Mouse (Mus musculus) MEL (cell line): Measurements from ENCODE around the gene Ppp1r1b. TPM values are rescaled to one million over a fixed set of nuclear protein-coding genes. Genes with fewer than 3 reads are reported as not detected.

Experiments used
- DNase-seq: peaks from one replicate; pipeline ENCODE4 v3.0.0; 2011; ENCODE audit warnings: low read depth, low spot score
- H3K27ac ChIP-seq: 2 replicates; pipeline ENCODE4 v1.5.1; 2012; ENCODE audit warnings: low read depth, mild to moderate bottlenecking, control low read depth, low read length, moderate library complexity; ENCODE audit not compliant: control insufficient read depth
- H3K27me3 ChIP-seq, 2 experiments: fragments of 150-350 bp in 1 of 2; sonication (generic) in 1 of 2; 2 replicates each; pipeline ENCODE4 v1.6.1; 2012; ENCODE audit warnings: low read length in 2 of 2, mild to moderate bottlenecking in 2 of 2, improper control_type of control experiment in 1 of 2, moderate library complexity in 1 of 2; ENCODE audit not compliant: insufficient read depth in 2 of 2, control insufficient read depth in 1 of 2
- H3K36me3 ChIP-seq, 2 experiments: 2 replicates each; pipeline ENCODE4 v1.6.1; 2012 to 2014; ENCODE audit warnings: low read length in 2 of 2, improper control_type of control experiment in 1 of 2, inconsistent platforms in 1 of 2, mild to moderate bottlenecking in 1 of 2; ENCODE audit not compliant: insufficient read depth in 2 of 2, control insufficient read depth in 1 of 2
- H3K4me1 ChIP-seq, 2 experiments: fragments of 150-350 bp in 1 of 2; sonication (generic) in 1 of 2; 2 replicates each; pipeline ENCODE4 v1.6.1; 2012; ENCODE audit warnings: low read length in 2 of 2, improper control_type of control experiment in 1 of 2, mild to moderate bottlenecking in 1 of 2; ENCODE audit not compliant: insufficient read depth in 2 of 2, control insufficient read depth in 1 of 2
- H3K4me3 ChIP-seq, 2 experiments: fragments of 150-350 bp in 1 of 2; sonication (generic) in 1 of 2; 2 replicates each; pipeline ENCODE4 v1.5.1; 2012; ENCODE audit warnings: low read depth in 2 of 2, low read length in 2 of 2, mild to moderate bottlenecking in 2 of 2, moderate library complexity in 2 of 2, control low read depth in 1 of 2, improper control_type of control experiment in 1 of 2; ENCODE audit not compliant: control insufficient read depth in 1 of 2, insufficient read depth in 1 of 2
- H3K79me2 ChIP-seq: 2 replicates; pipeline ENCODE4 v1.6.1; 2012; ENCODE audit warnings: mild to moderate bottlenecking, low read length, moderate library complexity; ENCODE audit not compliant: control insufficient read depth, poor library complexity, insufficient read depth
- H3K9ac ChIP-seq: 2 replicates; pipeline ENCODE4 v1.6.1; 2012; ENCODE audit warnings: low read depth, mild to moderate bottlenecking, control low read depth, low read length, moderate library complexity; ENCODE audit not compliant: control insufficient read depth, poor library complexity, severe bottlenecking
- H3K9me3 ChIP-seq: fragments of 150-350 bp; sonication (generic); replicated peaks from 2 replicates; pipeline ENCODE4 v1.6.1; 2012; ENCODE audit warnings: mild to moderate bottlenecking, low read length, improper control_type of control experiment, moderate library complexity; ENCODE audit not compliant: insufficient read depth
- BHLHE40 ChIP-seq: IDR thresholded peaks from 2 replicates; pipeline ENCODE4 v1.6.1; 2012; ENCODE audit warnings: low read depth, mild to moderate bottlenecking, inconsistent platforms, low read length, improper control_type of control experiment, borderline replicate concordance
- CHD1 ChIP-seq: IDR thresholded peaks from 2 replicates; pipeline ENCODE4 v1.6.1; 2012; ENCODE audit warnings: low read depth, mild to moderate bottlenecking, inconsistent platforms, low read length, improper control_type of control experiment
- CHD2 ChIP-seq: IDR thresholded peaks from 2 replicates; pipeline ENCODE4 v1.6.1; 2011; ENCODE audit warnings: low read length, improper control_type of control experiment
- CTCF ChIP-seq, 3 experiments: IDR thresholded peaks in 2 of 3; conservative IDR thresholded peaks in 1 of 3; 2 replicates each; pipeline ENCODE4 v1.5.1; 2011 to 2012; ENCODE audit warnings: low read length in 3 of 3, low read depth in 2 of 3, mild to moderate bottlenecking in 2 of 3, improper control_type of control experiment in 1 of 3, inconsistent platforms in 1 of 3, mixed read lengths in 1 of 3, moderate library complexity in 1 of 3; ENCODE audit not compliant: control insufficient read depth in 1 of 3, insufficient read depth in 1 of 3, poor library complexity in 1 of 3, severe bottlenecking in 1 of 3
- ELF1 ChIP-seq: IDR thresholded peaks from 2 replicates; pipeline ENCODE4 v1.6.1; 2014; ENCODE audit warnings: low read depth, mild to moderate bottlenecking, inconsistent platforms, low read length, improper control_type of control experiment, moderate library complexity
- GABPA ChIP-seq: IDR thresholded peaks from 2 replicates; pipeline ENCODE4 v1.6.1; 2012; ENCODE audit warnings: low read depth, mild to moderate bottlenecking, inconsistent platforms, low read length, improper control_type of control experiment, moderate library complexity
- GATA1 ChIP-seq: IDR thresholded peaks from 2 replicates; pipeline ENCODE4 v1.6.1; 2011; ENCODE audit warnings: low read depth, low read length, improper control_type of control experiment
- HCFC1 ChIP-seq: IDR thresholded peaks from 2 replicates; pipeline ENCODE4 v1.6.1; 2012; ENCODE audit warnings: low read depth, mild to moderate bottlenecking, inconsistent platforms, low read length, improper control_type of control experiment, moderate library complexity
- MAX ChIP-seq: IDR thresholded peaks from 2 replicates; pipeline ENCODE4 v1.6.1; 2011; ENCODE audit warnings: low read length, improper control_type of control experiment
- MXI1 ChIP-seq: IDR thresholded peaks from 2 replicates; pipeline ENCODE4 v1.6.1; 2011; ENCODE audit warnings: mild to moderate bottlenecking, low read depth, low read length, improper control_type of control experiment
- MYC ChIP-seq: IDR thresholded peaks from 2 replicates; pipeline ENCODE4 v1.6.1; 2011; ENCODE audit warnings: low read depth, mild to moderate bottlenecking, low read length, improper control_type of control experiment, moderate library complexity
- NELFE ChIP-seq: IDR thresholded peaks from 2 replicates; pipeline ENCODE4 v1.6.1; 2011; ENCODE audit warnings: low read depth, low read length, improper control_type of control experiment
- RAD21 ChIP-seq: IDR thresholded peaks from 2 replicates; pipeline ENCODE4 v1.6.1; 2011; ENCODE audit warnings: mild to moderate bottlenecking, low read depth, low read length, improper control_type of control experiment
- RCOR1 ChIP-seq: IDR thresholded peaks from 2 replicates; pipeline ENCODE4 v1.6.1; 2012; ENCODE audit warnings: low read depth, mild to moderate bottlenecking, inconsistent platforms, low read length, improper control_type of control experiment
- SIN3A ChIP-seq: IDR thresholded peaks from 2 replicates; pipeline ENCODE4 v1.6.1; 2012; ENCODE audit warnings: low read length, improper control_type of control experiment, inconsistent platforms
- SMC3 ChIP-seq: IDR thresholded peaks from 2 replicates; pipeline ENCODE4 v1.6.1; 2011; ENCODE audit warnings: low read depth, low read length, improper control_type of control experiment
- TAL1 ChIP-seq: IDR thresholded peaks from 2 replicates; pipeline ENCODE4 v1.6.1; 2012; ENCODE audit warnings: mild to moderate bottlenecking, inconsistent platforms, low read length, moderate library complexity, mixed read lengths
- TBP ChIP-seq: IDR thresholded peaks from 2 replicates; pipeline ENCODE4 v1.8.0; 2011; ENCODE audit warnings: low read depth, low read length, improper control_type of control experiment
- TCF12 ChIP-seq: IDR thresholded peaks from 2 replicates; pipeline ENCODE4 v1.6.1; 2014; ENCODE audit warnings: low read depth, mild to moderate bottlenecking, inconsistent platforms, low read length, improper control_type of control experiment, moderate library complexity
- USF1 ChIP-seq: IDR thresholded peaks from 2 replicates; pipeline ENCODE4 v1.6.1; 2014; ENCODE audit warnings: low read depth, mild to moderate bottlenecking, inconsistent platforms, low read length, improper control_type of control experiment, moderate library complexity
- ZC3H11A ChIP-seq: IDR thresholded peaks from 2 replicates; pipeline ENCODE4 v1.6.1; 2012; ENCODE audit warnings: low read depth, mild to moderate bottlenecking, inconsistent platforms, low read length, improper control_type of control experiment
- ZKSCAN1 ChIP-seq: IDR thresholded peaks from 2 replicates; pipeline ENCODE4 v1.6.1; 2012; ENCODE audit warnings: low read depth, mild to moderate bottlenecking, inconsistent platforms, low read length, improper control_type of control experiment, moderate library complexity
- ZNF384 ChIP-seq: IDR thresholded peaks from 2 replicates; pipeline ENCODE4 v1.6.1; 2012; ENCODE audit warnings: low read depth, mild to moderate bottlenecking, inconsistent platforms, low read length, improper control_type of control experiment
- polyA plus RNA-seq, 2 experiments: library from polyadenylated mRNA; stranded (reverse) in 1 of 2; unstranded in 1 of 2; fragments of >175 nt in 1 of 2; fragments of >200 nt in 1 of 2; gene quantifications; 2 replicates each; pipeline versions ENCODE4 v1.2.1 to v1.2.4; 2012; ENCODE audit warnings: low replicate concordance in 2 of 2, low read depth in 1 of 2; ENCODE audit not compliant: insufficient read length in 2 of 2, insufficient read depth in 1 of 2, missing spikeins in 1 of 2
- total RNA-seq: library from RNA; depleted of rRNA; stranded (reverse); fragments of 300-350 nt; gene quantifications from 2 replicates; pipeline ENCODE4 v1.2.3, GENCODE M21; 2012

Ppp1r1b gene
- total and polyA plus RNA-seq, 3 experiments = 35.2 to 114 TPM; not detected in 1

- Histone ChIP-seq H3K27me3 (no peaks in the 10 kb centered on the region), H3K4me3 (no peak overlapping the region), H3K9me3 (no peaks in the 10 kb centered on the region), H3K27ac (no peak overlapping the region), H3K9ac (no peak overlapping the region), H3K4me1 (peaks cover 0 to 4% of the 10 kb centered on the region in 2 experiments; a peak in 1 of 4 replicates), H3K79me2 (no peaks in the 10 kb centered on the region), H3K36me3 (no peaks in the 10 kb centered on the region)
- DNase-seq = no peak
- TF ChIP-seq ZC3H11A (no peak), TBP (no peak), NELFE (no peak), GABPA (no peak), GATA1 (no peak), SMC3 (no peak), CTCF (IDR thresholded peaks at IDR 0.05 in 2 of 3, conservative IDR thresholded peaks at IDR 0.05 in 1 of 3; ENCODE audit: control insufficient read depth in 1 of 3, insufficient read depth in 1 of 3, low read depth in 2 of 3, low read length in 3 of 3, poor library complexity in 1 of 3, severe bottlenecking in 1 of 3) (no peak), ZKSCAN1 (no peak), RCOR1 (no peak), TCF12 (no peak), CHD1 (no peak), ZNF384 (no peak), HCFC1 (no peak), BHLHE40 (no peak), MYC (no peak), USF1 (no peak)
- TF ChIP-seq, all 39 proteins: peak for 0
These were observed 17.4 kb upstream of the Ppp1r1b start for GRCm38 (mm10) chr11:98330745-98331204.

DNA sequence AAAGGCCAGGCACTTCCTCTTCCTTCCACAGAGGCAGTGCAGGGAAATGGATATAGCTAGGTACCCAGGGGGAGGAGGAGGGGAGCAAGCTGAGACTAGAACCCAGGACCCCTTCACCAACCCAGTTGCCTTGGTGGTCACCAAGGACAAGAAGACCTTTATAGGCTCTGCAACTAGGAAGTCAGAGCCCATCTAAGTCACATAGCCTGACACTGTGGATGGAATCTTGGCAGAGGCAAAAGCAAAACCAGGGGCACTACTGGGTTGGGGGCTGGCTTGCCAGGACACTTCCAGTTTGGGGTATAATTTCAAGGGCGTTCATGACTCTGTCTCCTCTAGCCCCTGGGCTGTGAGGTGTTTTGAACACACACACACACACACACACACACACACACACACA lies 16.8 kb upstream of the Ppp1r1b start:
- no peak for TF ChIP-seq MAX
- H3K79me2 ChIP-seq = no peaks in the 10 kb centered on the region
- H3K36me3 ChIP-seq = no peaks in the 10 kb centered on the region
- H3K9me3 ChIP-seq = no peaks in the 10 kb centered on the region
- no peaks in the 10 kb centered on the region for H3K27me3 ChIP-seq
- no peak overlapping the region for H3K27ac ChIP-seq
- H3K4me3 ChIP-seq = no peak overlapping the region
- no peak for DNase-seq
- peaks cover 0 to 4% of the 10 kb centered on the region in 2 experiments; a peak in 1 of 4 replicates for H3K4me1 ChIP-seq
- no peak overlapping the region for H3K9ac ChIP-seq

GRCm38 (mm10) chr11:98332186-98332585 lies 16.0 kb upstream of the Ppp1r1b start:
- peaks cover 0 to 4% of the 10 kb centered on the region in 2 experiments; a peak in 1 of 4 replicates for H3K4me1 ChIP-seq
- H3K4me3 ChIP-seq = no peak overlapping the region
- H3K79me2 ChIP-seq = no peaks in the 10 kb centered on the region
- H3K36me3 ChIP-seq = no peaks in the 10 kb centered on the region
- TF ChIP-seq MXI1 (no peak), TCF12 (no peak), RAD21 (peak; percentile 37), ELF1 (no peak), SMC3 (peak; percentile 55), CHD2 (no peak), MAX (no peak), SIN3A (no peak), HCFC1 (no peak), TBP (no peak), CTCF (IDR thresholded peaks at IDR 0.05 in 2 of 3, conservative IDR thresholded peaks at IDR 0.05 in 1 of 3; ENCODE audit: control insufficient read depth in 1 of 3, insufficient read depth in 1 of 3, low read depth in 2 of 3, low read length in 3 of 3, poor library complexity in 1 of 3, severe bottlenecking in 1 of 3) (peak; percentile 18 to 54 (median 39)), ZC3H11A (peak; percentile 29; the same call in 1 of the 2 replicates), TAL1 (no peak)
- H3K9ac ChIP-seq = no peak overlapping the region
- no peak for DNase-seq
- no peak overlapping the region for H3K27ac ChIP-seq
- peaks cover 0 to 2% of the 10 kb centered on the region in 2 experiments; a peak in 1 of 4 replicates for H3K27me3 ChIP-seq
- no peaks in the 10 kb centered on the region for H3K9me3 ChIP-seq
